Mouse (Mus musculus): ENCODE measurements around the gene Susd6. TPM values are rescaled to one million over a fixed set of nuclear protein-coding genes. Genes with fewer than 3 reads are reported as not detected.

Susd6 gene
- polyA plus RNA-seq, 1 experiment, result 73.7 TPM

GRCm38 (mm10) chr12:80909631-80910030 is 119.3 kb downstream of the Susd6 start:
- TF ChIP-seq CTCF (IDR thresholded peaks at IDR 0.05; ENCODE audit: borderline replicate concordance, insufficient read depth, low read length) (no peak), POLR2A (IDR thresholded peaks at IDR 0.05; ENCODE audit: low read depth, low read length) (no peak)
- no peaks in the 10 kb centered on the region for H3K4me1 ChIP-seq (ENCODE audit: control insufficient read depth, insufficient read depth, low read length)
- H3K27ac ChIP-seq (ENCODE audit: insufficient read depth, low read length), result no peak overlapping the region
- H3K4me3 ChIP-seq (ENCODE audit: insufficient read depth, low read length), result no peak overlapping the region

DNA sequence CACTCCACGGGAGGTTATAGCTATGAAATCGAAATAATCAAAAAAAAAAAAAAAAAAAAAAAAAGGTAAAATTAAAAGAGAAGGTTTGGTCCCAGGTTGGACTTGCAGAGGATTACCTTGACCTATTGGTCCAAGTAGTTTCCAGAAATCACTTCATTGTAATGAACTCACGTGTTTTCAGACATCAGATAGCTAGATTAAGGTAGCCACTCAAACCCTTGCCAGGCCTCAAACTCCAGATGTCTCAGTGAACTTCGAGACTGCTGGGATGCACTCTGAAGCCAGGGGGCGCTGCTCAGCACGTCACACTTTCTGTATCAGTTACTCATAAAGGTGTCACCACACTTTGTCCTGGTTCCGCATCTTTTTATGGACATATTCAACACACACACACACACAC is 127.5 kb downstream of the Susd6 start:
- TF ChIP-seq POLR2A (IDR thresholded peaks at IDR 0.05; ENCODE audit: low read depth, low read length) (no peak), CTCF (IDR thresholded peaks at IDR 0.05; ENCODE audit: borderline replicate concordance, insufficient read depth, low read length) (peak; percentile 34; the same call in 1 of the 2 replicates)
- no peak overlapping the region for H3K4me3 ChIP-seq (ENCODE audit: insufficient read depth, low read length)
- H3K4me1 ChIP-seq (ENCODE audit: control insufficient read depth, insufficient read depth, low read length), result no peaks in the 10 kb centered on the region
- no peak overlapping the region for H3K27ac ChIP-seq (ENCODE audit: insufficient read depth, low read length)

DNA sequence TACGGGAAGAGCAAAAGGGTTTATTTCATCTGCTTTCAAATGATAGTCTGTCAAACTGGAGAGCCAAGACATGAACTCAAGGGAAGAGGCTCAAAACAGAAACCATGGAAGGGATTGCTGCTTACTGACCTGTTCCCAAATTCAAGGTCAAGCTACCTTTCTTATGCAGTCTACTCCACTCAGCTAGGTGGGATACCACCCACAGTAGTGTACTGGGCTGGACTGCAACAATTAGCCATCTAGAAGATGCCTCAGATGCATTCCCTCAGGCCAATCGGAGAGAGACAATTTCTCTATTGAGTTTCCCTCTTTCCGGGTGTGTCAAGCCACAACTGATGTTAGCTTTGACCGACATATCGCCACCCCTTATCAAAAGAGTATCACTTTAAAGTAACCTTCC is 131.0 kb downstream of the Susd6 start:
- H3K27ac ChIP-seq (ENCODE audit: insufficient read depth, low read length), result no peak overlapping the region
- no peaks in the 10 kb centered on the region for H3K4me1 ChIP-seq (ENCODE audit: control insufficient read depth, insufficient read depth, low read length)
- no peak overlapping the region for H3K4me3 ChIP-seq (ENCODE audit: insufficient read depth, low read length)
- TF ChIP-seq CTCF (IDR thresholded peaks at IDR 0.05; ENCODE audit: borderline replicate concordance, insufficient read depth, low read length) (no peak), POLR2A (IDR thresholded peaks at IDR 0.05; ENCODE audit: low read depth, low read length) (no peak)

DNA sequence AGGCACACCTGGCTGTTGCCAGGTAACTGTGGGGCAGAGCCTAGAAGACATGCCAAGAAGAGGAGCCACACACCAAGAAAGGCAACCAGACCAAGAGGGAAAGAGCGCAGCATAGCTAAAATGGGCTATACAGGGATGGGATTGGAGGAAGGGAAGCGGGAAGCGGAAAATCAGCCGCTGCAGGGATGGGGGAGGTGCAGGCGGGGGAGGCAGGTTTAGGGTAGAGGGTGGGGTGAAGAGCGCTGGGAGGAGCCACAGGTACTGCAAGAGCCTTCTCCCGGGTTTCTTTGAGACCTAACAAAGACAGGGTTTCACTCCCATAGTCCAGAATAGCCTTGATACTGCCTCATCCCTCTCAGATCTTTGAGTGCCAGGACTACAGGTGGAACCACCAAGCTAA is 132.6 kb downstream of the Susd6 start:
- H3K4me1 ChIP-seq (ENCODE audit: control insufficient read depth, insufficient read depth, low read length), result no peaks in the 10 kb centered on the region
- no peak overlapping the region for H3K27ac ChIP-seq (ENCODE audit: insufficient read depth, low read length)
- H3K4me3 ChIP-seq (ENCODE audit: insufficient read depth, low read length), result no peak overlapping the region
- no peak for TF ChIP-seq CTCF (IDR thresholded peaks at IDR 0.05; ENCODE audit: borderline replicate concordance, insufficient read depth, low read length)
- TF ChIP-seq POLR2A (IDR thresholded peaks at IDR 0.05; ENCODE audit: low read depth, low read length), result no peak

DNA sequence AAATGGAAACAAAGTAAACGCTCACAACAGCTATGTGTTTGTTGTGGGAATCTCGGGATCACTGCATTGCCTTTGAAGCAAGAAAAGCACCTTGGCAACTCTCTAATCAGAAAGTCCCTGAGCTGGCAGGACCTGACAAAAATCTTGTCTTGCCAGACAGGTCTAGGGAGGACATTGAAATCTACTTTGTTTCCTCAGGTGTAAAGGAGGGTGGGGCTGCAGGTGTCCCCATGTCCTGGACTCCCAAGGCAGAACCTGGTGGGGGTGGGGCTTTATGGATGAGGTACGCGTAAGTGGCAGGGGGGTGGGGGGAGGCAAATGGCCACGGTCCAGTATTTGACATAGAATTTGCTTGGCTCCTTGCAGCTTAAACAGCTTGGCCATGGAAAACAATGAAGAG is 133.3 kb downstream of the Susd6 start:
- Histone ChIP-seq H3K4me3 (ENCODE audit: insufficient read depth, low read length) (no peak overlapping the region), H3K27ac (ENCODE audit: insufficient read depth, low read length) (no peak overlapping the region), H3K4me1 (ENCODE audit: control insufficient read depth, insufficient read depth, low read length) (no peaks in the 10 kb centered on the region)
- TF ChIP-seq POLR2A (IDR thresholded peaks at IDR 0.05; ENCODE audit: low read depth, low read length) (no peak), CTCF (IDR thresholded peaks at IDR 0.05; ENCODE audit: borderline replicate concordance, insufficient read depth, low read length) (no peak)

GRCm38 (mm10) chr12:80924205-80924604 is 133.9 kb downstream of the Susd6 start:
- Histone ChIP-seq H3K4me3 (ENCODE audit: insufficient read depth, low read length) (no peak overlapping the region), H3K4me1 (ENCODE audit: control insufficient read depth, insufficient read depth, low read length) (no peaks in the 10 kb centered on the region), H3K27ac (ENCODE audit: insufficient read depth, low read length) (no peak overlapping the region)
- TF ChIP-seq POLR2A (IDR thresholded peaks at IDR 0.05; ENCODE audit: low read depth, low read length) (no peak), CTCF (IDR thresholded peaks at IDR 0.05; ENCODE audit: borderline replicate concordance, insufficient read depth, low read length) (no peak)

DNA sequence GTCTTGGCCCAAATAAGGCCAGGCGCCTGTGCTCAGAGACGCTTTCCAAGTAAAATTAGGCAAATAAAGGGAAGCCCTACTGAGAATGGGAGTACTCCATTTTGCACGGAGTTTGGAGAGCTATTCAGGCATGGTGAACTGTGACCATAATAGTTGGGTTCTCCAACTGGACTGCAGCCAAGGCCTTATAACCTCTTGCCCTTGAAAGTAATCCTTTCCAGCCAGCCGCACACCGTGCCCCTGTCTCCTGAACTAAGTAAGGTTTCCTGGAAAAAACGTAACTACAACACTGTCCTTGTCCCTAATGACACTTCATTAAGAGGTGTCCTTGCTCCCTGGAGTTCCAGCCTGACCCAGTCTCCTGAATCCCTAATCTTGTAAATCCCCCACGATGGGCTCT is 135.6 kb downstream of the Susd6 start:
- H3K4me3 ChIP-seq (ENCODE audit: insufficient read depth, low read length), result no peak overlapping the region
- no peaks in the 10 kb centered on the region for H3K4me1 ChIP-seq (ENCODE audit: control insufficient read depth, insufficient read depth, low read length)
- TF ChIP-seq POLR2A (IDR thresholded peaks at IDR 0.05; ENCODE audit: low read depth, low read length), result no peak
- no peak for TF ChIP-seq CTCF (IDR thresholded peaks at IDR 0.05; ENCODE audit: borderline replicate concordance, insufficient read depth, low read length)
- H3K27ac ChIP-seq (ENCODE audit: insufficient read depth, low read length), result no peak overlapping the region

- H3K4me3 ChIP-seq (ENCODE audit: insufficient read depth, low read length), result no peak overlapping the region
Measured at GRCm38 (mm10) chr12:80926550-80926949, 136.2 kb downstream of the Susd6 start.

GRCm38 (mm10) chr12:80927518-80927917 is 137.2 kb downstream of the Susd6 start:
- Histone ChIP-seq H3K4me1 (ENCODE audit: control insufficient read depth, insufficient read depth, low read length) (no peaks in the 10 kb centered on the region), H3K4me3 (ENCODE audit: insufficient read depth, low read length) (no peak overlapping the region), H3K27ac (ENCODE audit: insufficient read depth, low read length) (no peak overlapping the region)
- TF ChIP-seq POLR2A (IDR thresholded peaks at IDR 0.05; ENCODE audit: low read depth, low read length) (no peak), CTCF (IDR thresholded peaks at IDR 0.05; ENCODE audit: borderline replicate concordance, insufficient read depth, low read length) (no peak)

More at GRCm38 (mm10) chr12:80926550-80926949, 136.2 kb downstream of the Susd6 start:
- Histone ChIP-seq H3K27ac (ENCODE audit: insufficient read depth, low read length) (no peak overlapping the region), H3K4me1 (ENCODE audit: control insufficient read depth, insufficient read depth, low read length) (no peaks in the 10 kb centered on the region)
- TF ChIP-seq POLR2A (IDR thresholded peaks at IDR 0.05; ENCODE audit: low read depth, low read length) (no peak), CTCF (IDR thresholded peaks at IDR 0.05; ENCODE audit: borderline replicate concordance, insufficient read depth, low read length) (no peak)

DNA sequence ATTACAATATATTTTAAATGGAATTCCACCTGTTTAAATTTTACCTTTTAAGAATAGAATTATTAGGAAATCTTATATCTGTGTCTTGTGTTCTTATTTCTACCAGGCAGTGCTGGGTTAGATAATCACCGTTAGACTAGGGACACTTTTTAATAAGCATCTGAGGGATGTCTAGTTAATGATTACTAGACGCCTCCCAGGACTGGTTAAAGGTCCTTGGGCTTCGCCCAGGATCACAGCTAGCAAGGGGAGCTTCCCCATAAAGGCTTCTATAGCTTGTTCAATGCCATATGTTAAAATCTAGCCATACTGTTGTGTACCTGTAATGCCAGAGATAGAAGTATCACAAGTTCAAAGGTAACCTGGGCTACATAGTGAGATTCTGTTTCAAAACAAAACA is 138.6 kb downstream of the Susd6 start:
- Histone ChIP-seq H3K4me1 (ENCODE audit: control insufficient read depth, insufficient read depth, low read length) (no peaks in the 10 kb centered on the region), H3K27ac (ENCODE audit: insufficient read depth, low read length) (no peak overlapping the region), H3K4me3 (ENCODE audit: insufficient read depth, low read length) (no peak overlapping the region)
- TF ChIP-seq CTCF (IDR thresholded peaks at IDR 0.05; ENCODE audit: borderline replicate concordance, insufficient read depth, low read length) (no peak), POLR2A (IDR thresholded peaks at IDR 0.05; ENCODE audit: low read depth, low read length) (no peak)

GRCm38 (mm10) chr12:80930141-80930540 is 139.8 kb downstream of the Susd6 start:
- TF ChIP-seq CTCF (IDR thresholded peaks at IDR 0.05; ENCODE audit: borderline replicate concordance, insufficient read depth, low read length), result no peak
- no peak for TF ChIP-seq POLR2A (IDR thresholded peaks at IDR 0.05; ENCODE audit: low read depth, low read length)
- H3K27ac ChIP-seq (ENCODE audit: insufficient read depth, low read length), result no peak overlapping the region
- no peak overlapping the region for H3K4me3 ChIP-seq (ENCODE audit: insufficient read depth, low read length)
- H3K4me1 ChIP-seq (ENCODE audit: control insufficient read depth, insufficient read depth, low read length), result no peaks in the 10 kb centered on the region

Other genes starting within 250 kb of the Susd6 start
- gene Slc39a9, start 146.6 kb upstream of the Susd6 start, polyA plus RNA-seq (2011; ENCODE audit: insufficient read length, low read depth, missing spikeins), result 31.6 and 32.1 TPM in 2 replicates
- 50.3 and 89.4 TPM in 2 replicates for gene Erh, start 146.2 kb upstream of the Susd6 start, polyA plus RNA-seq (2011; ENCODE audit: insufficient read length, low read depth, missing spikeins)
- not detected in 2 replicates for gene Plekhd1, start 97.9 kb upstream of the Susd6 start, polyA plus RNA-seq (2011; ENCODE audit: insufficient read length, low read depth, missing spikeins)
- gene Ccdc177, start 29.8 kb upstream of the Susd6 start, polyA plus RNA-seq (2011; ENCODE audit: insufficient read length, low read depth, missing spikeins), result not detected in 2 replicates
- gene Srsf5, start 155.0 kb downstream of the Susd6 start, polyA plus RNA-seq (2011; ENCODE audit: insufficient read length, low read depth, missing spikeins), result 457 and 480 TPM in 2 replicates
- gene Slc10a1, start 178.2 kb downstream of the Susd6 start, polyA plus RNA-seq (2011; ENCODE audit: insufficient read length, low read depth, missing spikeins), result not detected in 2 replicates
- 18.0 and 30.2 TPM in 2 replicates for gene Smoc1, start 236.3 kb downstream of the Susd6 start, polyA plus RNA-seq (2011; ENCODE audit: insufficient read length, low read depth, missing spikeins)

Data from embryonic fibroblast, embryonic 13.5 days (primary cell).